Mouse (Mus musculus): ENCODE results near the gene Snx18.

DNA sequence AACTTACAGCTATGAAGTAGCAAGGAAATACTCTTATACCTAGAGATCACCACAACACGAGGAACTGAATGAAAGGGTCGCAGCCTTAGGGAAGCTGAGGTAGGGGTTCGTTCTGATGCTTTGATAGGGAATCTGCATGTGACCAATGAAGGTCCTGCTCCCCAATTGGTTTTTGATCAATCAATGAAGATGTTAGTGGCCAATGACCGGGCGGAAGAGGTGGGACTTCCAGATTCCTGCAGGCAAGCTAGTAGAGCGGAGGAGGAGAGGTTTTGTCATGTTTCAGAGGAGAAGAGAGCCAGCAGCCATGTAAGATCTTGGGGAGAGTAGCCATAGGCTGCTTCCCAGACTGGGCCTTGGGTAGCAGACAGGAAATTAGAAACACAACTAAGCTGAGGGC is 33.9 kb downstream of the Snx18 start:
- no peak for TF ChIP-seq CTCF (IDR thresholded peaks at IDR 0.05; ENCODE audit: low read depth)
- TF ChIP-seq EP300 (optimal IDR thresholded peaks at IDR 0.05): no peak

All from stomach, postnatal 0 days (tissue).